Mouse (Mus musculus): ENCODE data around the gene Ldhc.
"Not testable (repeated sequence)": the region's sequence is repeated elsewhere in the genome, so short reads cannot be mapped to it uniquely, and the experiment has no call there.

The Ldhc gene

DNA sequence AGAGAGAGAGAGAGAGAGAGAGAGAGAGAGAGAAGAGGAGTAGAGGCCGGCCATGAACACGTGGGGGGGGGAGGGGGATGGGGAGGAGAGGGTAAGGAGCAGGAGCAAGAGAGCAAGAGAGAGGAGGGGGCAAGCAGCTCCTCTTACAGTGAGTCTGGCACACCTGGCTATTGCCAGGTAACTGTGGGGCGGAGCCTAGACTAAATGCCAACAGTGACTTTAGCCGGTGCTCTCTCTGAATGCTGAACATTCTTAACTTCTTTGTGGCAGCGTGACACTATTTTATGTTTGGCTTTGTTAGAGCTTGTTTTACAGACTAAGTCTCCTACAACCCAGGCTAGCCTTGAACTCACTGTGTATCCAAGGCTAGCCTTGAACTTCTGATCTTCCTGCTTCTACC, 18.7 kb upstream of the Ldhc start:
- no peak for DNase-seq (ENCODE audit: low read depth, low spot score)

DNA sequence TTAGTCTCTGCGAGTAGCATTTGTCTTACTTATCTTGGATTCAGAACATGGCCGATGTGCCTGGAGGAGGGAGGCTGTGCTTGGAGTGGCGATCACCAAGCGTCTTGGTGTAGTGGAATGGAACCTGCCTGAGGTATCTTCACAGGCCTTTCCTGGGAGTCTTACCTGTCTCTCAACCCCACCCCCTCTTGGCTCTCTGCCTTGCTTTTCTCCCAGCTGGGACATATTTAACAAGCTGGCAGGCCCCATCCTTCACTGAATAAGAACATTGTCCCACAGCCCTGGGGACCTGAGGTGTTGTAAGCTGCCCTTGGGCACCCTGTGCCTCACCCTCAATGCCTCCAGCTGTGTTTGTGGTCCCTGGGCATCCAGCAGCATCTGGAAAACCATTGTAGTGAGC, 17.4 kb upstream of the Ldhc start:
- no peak for DNase-seq (ENCODE audit: low read depth, low spot score)

DNA sequence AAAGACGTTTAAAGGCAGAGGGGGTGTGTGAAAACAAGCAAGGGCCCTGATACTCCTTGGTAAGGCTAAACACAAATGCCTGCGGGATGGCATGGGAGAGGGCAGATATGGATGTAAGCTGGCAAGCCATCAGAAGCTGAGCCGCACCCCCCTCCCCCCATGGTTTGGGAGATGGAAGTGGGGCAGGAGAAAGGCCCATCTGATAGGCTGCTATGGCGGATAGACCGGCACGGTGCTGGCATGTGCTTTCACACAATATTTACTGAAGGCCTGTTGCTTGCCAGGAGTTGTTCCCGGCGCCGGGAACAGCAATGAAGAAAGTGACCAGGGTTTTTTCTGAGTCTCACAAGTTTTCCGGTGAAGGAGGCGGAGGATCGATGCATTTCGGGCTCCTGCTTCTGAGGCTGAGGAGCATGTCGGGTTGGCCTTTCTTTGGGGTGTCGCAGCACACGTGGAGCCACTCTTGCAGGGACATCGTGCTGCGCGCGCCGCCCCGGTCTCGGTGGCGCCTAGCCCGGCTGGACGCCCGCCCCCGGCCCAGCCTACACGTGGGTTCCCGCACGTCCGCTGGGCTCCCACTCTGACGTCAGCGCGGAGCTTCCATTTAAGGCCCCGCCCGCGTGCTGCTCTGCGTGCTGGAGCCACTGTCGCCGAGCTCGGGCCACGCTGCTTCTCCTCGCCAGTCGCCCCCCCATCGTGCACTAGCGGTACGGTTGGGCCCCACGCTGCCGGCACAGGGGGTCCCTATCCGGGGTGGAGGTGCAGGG, 15.6 kb upstream of the Ldhc start:
- peak; percentile 95 for DNase-seq (ENCODE audit: low read depth, low spot score)

DNA sequence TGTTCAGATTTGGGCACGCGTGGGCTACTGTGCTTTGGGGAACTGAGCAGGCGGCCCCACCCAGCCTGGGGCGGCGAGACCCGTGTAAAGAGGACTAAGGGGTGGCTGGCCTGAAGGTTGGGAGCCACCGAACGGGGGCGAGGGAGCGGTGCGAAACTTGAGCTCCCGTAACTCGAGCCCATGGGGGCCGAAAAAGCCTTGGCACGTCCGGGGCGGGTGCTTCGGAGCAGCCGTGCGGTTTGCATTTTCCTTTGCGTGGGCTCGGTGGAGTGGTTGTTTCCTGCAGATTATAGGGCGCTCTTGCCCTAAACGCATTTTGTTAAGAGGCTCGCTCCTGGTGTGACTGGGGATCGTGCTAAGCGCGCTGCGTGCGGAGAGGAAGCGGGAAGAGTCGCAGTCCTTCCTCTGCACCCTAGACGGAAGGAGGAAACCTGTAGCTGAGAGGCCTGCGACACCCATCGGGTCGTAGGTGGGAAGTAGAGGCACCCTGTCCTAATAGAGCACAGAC, 15.0 kb upstream of the Ldhc start:
- DNase-seq (ENCODE audit: low read depth, low spot score): peak; percentile 85

DNA sequence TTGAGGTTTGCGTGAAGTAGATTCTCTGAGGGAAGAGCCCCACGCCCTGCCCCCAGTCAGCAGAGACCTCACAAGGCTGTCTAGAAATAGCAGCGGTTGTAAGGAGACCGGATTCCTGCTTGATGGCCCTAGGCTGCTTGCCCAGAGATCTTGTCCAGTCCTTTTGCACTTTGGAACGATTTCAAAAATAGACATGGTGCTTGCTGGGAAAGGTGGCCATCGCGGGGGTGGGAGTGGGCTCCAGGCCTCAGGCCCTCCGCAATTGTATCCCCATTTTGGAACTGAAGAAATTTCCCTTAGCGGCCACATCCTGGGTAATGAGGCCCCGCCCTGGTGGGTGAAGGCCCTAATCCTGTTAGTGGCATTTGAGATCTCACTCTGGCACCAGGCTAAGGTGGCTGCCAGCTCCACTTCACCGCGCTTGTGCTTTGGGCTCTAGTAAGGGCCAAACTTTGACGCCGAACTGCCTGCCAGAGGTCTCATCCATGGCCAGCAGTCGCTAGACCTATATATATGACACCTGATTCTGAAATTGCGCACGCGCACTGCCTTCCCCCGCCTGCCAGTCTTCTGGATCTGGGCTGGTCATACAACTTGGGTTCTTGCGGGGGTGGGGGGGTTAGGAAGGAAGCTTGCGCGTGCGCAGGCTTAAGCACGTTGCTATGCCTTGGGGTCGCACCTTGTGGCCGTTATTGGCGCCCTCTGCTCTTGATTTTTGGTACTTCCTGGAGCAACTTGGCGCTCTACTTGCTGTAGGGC, 14.3 kb upstream of the Ldhc start:
- peak; percentile 87 for DNase-seq (ENCODE audit: low read depth, low spot score)

DNA sequence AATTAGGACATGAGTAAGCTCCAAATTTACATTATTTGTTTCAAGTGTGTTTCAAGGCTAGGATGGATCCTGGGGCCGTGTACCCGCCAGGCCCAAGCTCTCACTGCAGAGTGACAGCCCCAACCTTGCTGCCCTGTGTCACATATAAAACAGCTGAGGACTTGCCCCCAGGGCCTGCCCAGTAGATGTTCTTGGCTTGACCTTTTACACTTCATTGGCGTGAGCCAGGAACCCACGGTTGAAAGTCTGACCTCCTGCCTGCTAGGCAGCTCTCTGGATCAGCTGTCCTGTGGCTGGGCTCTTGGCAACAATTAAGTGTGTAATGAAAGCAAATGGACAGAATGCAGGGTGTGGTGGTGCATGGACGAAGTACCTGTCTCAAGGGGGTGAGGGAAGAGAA, 11.7 kb upstream of the Ldhc start:
- DNase-seq (ENCODE audit: low read depth, low spot score): no peak

DNA sequence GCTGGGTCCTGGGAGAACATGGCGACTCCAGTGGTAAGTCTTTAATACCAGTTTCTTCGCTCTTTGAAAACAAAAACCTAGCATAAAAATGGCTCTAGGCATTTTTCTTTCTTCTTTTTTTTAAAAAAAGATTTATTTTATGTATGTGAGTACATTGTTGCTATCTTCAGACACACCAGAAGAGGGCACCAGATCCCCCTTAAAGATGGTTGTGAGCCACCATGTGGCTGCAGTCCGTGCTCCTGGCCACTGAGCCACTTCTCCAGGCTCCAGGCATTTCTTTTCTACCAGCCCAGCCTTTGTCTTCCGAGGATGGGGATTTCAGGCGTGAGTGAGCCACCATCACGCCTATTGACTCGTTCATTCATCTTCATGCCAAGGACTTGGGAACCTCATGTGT, 10.0 kb upstream of the Ldhc start:
- no peak for DNase-seq (ENCODE audit: low read depth, low spot score)

DNA sequence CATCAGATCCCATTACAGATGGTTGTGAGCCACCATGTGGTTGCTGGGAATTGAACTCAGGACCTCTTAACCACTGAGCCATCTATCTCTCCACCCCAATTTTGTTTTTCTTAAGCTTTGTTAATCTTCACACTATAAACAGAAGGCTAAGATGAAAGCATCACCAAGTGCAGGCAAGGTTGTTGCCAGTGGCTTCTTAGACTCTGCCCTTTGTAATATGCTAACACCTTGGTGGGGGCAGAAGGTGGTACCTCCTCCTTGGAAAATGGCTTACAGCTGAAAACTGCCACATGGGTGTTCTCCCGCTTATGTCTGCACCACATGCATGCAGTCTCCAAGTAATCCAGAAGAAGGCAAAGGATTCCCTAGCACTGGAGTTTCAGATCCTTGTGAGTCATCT, 8.3 kb upstream of the Ldhc start:
- no peak for DNase-seq (ENCODE audit: low read depth, low spot score)

DNA sequence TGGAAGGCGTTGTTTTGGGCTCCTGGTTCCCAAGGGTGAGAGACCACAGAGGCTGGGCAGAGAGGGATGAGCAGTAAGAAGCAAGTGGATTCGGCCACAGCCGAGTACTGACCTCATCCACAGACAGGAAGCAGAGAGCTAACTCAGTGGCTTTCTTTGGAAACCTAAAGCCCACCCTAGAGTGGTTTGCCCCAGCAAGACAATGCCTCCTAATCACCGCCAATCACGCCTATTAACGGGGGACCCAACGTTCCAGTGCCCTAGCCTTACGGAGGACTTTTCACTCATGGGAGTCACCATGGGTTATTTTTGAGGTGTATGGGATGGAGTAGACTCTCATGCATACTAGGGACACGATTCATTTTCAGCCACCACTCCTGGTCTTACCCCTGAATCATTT, 7.6 kb upstream of the Ldhc start:
- no peak for DNase-seq (ENCODE audit: low read depth, low spot score)

DNA sequence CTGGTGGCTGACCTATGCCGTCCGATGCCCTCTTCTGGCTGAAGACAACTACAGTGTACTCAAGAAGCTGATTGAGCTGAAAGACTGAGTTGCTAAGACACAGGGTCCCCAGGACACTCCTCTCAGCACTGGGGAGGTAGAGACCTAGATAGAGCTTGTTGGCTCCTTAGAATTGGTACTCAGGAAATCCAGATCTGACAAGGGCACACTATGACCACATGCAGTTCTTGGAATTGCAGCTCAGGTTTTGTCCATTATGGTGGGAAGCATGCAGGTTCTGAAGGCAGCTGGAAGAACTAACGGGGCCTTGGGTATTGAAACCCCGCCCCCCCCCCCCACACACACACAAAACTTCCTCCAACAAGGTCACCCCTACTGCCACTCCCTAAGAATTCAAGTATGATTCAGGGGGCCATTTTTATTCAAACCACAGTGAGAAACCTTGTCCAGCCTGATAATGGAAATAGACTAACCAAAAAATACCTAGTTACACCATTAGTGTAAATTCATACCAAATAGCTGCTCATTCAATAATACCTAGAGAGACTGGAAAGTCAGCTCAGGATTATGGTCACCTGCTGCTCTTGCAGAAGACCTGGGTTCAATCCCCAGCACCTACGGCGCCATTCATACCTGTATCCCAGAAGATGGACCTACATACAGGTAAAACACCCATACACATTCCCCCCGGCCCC, 5.0 kb upstream of the Ldhc start:
- DNase-seq (ENCODE audit: low read depth, low spot score): no peak

DNA sequence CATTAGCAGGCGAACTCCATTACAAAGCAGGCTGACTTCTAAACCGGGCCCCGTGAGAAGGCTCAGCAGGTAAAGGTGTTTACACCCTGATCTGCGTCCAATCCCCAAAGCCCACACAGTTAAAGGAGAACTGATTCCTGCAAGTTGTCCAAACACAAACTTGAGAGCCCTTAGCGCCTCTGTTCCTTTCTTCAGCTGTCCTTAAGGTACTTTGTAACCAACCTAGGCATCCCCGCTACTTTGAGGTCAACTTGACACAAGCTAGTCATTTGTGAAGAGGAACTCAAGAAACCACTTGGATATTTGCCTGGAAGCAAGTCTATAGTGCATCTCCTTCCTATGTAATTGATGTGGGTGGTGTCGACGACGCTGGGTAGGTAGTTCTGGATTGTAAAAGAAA, 3.6 kb upstream of the Ldhc start:
- no peak for DNase-seq (ENCODE audit: low read depth, low spot score)

DNA sequence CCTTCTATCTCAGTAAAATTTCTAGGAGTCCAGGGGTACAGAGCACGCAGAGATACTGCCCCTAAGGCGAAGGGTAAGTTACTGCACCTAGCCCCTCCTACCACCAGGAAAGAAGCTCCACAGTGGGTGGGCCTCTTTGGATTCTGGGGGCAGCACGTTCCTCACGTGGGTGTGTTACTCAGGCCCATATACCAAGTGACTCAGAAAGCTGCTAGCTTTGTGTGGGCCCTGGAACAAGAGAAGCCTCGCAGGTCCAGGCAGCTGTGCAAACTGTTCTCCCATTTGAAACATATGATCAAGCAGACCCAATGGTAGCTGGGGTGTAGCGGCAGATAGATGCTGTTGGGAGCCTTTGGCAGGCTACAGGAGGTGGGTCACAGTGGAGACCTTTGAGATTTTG, 2.0 kb upstream of the Ldhc start:
- no peak for DNase-seq (ENCODE audit: low read depth, low spot score)

DNA sequence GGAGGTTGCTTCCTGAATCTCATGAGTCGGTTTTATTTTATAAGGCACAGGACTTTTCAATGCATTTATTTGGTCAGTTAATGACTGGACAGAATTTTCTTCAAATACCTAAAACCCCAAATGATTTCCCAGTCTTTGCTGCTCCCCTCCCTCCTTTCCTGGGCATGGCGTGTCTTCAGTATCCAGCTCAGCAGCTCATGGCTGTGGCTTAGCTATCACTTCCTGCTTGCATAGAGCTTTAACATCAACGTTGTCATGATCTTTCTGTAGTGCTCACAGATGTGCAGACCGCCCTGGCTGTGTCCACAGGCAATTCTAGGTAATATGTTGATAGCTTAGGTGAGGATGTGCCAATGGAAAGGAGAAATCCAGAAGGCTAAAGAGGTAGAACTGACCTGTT, 11.0 kb downstream of the Ldhc start:
- no peak for DNase-seq (ENCODE audit: low read depth, low spot score)

DNA sequence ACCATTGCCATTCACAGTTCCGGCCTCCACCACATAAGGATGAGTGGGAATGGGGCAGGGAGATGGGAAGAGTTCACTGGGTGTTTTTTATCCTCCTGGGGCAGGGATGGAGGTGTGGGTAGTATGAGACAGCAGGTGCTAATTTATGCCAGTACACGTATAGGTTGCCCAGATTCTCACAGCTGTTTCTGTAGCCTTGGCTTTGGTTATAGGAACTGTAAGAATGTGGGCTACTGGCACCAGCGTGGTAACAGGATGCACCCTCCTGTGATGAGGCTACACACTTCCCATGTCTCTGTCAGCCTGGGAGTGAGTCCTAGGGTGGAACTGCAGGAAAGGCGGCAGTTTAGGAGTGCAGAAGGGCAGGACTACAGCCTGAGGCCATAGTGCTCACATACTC, 15.8 kb downstream of the Ldhc start:
- DNase-seq (ENCODE audit: low read depth, low spot score): no peak

DNA sequence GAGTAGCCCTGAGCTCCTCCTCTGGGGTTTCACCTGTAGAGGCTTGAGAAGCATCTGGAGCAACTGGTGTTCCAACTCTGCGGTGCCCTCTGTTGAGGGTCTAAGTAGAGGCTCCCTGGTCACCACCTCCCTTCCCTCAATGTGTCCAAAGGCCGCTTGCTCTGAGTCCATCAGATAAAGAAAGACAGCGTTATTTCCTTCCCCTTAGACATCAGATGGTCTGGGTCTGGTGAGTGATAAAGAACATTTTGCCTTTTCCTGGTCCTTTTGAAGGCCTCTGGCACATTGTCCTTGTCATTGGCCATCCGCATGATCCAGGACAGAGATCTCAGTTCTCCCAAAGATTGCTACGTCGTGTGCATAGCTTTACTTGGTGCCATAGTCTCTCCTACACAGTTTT, 16.3 kb downstream of the Ldhc start:
- DNase-seq (ENCODE audit: low read depth, low spot score): no peak

DNA sequence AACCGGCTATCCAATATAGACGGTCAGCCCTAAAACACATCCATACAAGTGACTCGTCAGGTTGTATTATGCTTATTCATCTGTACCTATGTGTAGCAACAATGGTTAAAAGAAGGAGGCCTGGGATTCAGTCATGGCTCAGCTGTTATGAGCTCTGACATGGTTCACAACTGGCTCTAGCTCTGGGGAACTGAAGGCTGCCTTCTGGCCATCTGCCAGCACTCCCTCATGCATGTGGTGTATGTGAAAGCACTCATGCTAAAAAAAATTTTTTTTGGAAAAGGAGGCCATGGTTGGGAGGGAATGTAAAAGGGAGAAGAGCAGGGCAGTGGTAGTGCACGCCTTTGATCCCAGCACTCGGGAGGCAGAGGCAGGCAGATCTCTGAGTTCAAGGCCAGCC, 18.8 kb downstream of the Ldhc start:
- DNase-seq (ENCODE audit: low read depth, low spot score): no peak

DNA sequence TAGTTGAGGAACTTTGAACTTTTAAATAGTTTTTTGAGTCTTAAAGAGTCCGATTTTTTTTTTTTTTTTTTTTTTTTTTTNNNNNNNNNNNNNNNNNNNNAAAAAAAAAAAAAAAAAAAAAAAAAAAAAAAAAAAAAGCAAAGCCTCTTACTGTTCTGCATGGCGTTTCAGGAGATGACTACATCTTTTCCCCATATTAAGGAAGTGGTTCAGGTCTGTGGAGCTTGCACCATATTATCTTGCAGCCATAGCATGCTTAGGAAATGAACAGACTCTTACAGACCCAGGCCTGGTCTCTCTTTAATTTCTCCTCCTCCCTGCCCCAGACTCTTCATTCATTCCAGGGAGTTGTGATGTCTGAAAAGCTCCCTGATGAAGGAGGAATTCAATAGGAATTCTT, 20.0 kb downstream of the Ldhc start:
- DNase-seq (ENCODE audit: low read depth, low spot score): no peak

DNA sequence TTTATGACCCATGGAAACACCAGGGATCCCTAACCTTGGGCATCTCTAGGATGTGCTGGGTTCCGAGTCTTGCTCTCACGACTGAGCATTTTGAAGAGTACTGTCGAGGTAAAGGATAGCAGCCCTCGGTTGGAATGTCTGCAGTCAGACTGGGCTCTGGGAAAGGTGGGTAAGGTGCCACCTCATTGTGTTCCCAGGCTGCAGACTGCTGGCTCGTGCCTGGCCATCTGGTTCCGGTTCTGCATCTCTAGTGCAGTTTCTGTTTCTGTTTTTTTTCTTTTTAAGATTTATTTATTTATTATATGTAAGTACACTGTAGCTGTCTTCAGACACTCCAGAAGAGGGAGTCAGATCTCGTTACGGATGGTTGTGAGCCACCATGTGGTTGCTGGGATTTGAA, 20.9 kb downstream of the Ldhc start:
- DNase-seq (ENCODE audit: low read depth, low spot score): not testable (repeated sequence)

DNA sequence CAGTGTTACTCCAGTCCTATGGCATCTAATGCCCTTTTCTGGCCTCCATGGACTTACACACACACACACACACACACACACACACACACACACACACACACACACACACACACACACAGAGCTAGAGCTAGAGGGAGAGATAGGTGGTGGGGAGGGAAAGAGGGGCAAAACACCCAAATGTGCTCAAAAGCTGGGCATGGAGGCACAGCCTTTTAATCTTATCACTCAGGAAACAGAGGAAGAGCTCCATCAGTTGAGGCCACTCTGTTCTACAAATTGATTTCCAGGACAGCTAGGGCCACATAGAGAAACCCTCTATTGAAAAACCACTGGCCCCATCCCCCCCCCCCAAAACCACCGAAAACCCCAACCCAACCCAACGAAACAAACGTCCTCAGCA, 22.3 kb downstream of the Ldhc start:
- no peak for DNase-seq (ENCODE audit: low read depth, low spot score)

DNA sequence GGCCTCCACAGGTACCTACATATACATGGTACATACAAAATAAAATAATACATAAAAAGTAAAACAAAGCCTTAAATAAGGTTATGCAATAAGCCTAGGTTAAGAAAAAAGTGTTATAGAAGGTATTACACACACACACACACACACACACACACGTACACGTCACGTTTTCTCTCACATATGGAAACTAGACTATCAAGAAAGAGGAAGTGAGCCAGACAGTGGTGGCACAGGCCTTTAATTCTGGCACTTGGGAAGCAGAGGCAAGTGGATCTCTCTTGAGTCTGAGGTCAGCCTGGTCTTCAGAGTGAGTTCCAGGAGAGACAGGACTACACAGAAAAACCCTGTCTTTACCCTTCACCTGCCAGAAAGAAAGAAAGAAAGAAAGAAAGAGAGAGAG, 34.5 kb downstream of the Ldhc start:
- DNase-seq (ENCODE audit: low read depth, low spot score): no peak

DNA sequence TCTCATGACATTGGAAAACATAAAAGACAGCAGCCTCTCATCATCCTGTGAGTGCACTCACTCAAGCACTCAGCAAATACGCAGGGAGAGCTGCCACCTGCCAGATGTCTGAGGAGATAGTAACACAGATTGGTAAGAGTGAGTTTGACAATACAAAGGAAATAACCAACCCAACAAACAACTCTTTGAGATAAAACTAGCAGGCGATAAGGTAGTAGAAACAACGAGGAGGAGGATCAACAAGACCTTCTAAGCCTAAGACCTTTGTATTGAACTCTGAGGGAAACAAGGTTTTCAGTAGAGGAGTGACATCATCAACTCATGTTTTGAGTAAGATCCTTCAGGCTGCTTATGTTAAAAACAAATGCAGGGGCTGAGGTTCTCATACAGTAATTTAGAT, 38.3 kb downstream of the Ldhc start:
- DNase-seq (ENCODE audit: low read depth, low spot score): peak; percentile 74

DNA sequence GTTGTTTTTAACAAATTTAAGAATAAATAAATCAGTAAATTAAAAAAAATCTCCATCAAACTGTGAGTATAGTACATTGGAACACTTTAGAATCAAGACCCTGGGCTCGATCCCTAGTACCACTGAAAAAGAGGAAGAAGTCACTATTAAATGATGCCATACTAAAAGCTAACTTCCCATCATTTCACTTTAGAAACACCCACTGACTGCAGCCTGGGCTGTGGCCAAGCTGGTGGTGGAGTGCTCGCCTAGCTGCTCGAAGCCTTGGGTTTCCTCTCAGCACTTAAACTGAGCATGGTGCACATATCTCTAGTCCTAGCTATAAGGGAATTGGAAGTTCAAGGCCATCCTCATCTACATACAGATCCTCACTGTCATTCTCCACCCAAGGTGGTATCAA, 50.2 kb downstream of the Ldhc start:
- no peak for DNase-seq (ENCODE audit: low read depth, low spot score)

DNA sequence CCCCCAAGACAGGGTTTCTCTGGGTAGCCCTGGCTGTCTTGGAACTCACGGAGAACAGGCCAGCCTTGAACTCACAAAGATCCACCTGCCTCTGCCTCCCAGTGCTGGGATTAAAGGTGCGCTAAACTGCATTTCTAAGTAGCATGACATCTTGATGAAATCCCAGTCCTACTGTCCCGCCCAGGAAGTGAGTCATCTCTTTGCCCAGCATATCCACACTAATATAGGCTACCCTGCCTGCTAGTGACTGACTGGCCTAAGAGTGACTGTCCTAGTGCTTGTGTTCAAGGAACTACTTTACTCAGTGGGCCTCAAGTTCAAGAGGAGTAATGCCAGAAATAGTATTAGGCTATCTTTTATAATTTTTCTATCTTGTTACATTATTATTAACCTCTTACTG, 55.4 kb downstream of the Ldhc start:
- no peak for DNase-seq (ENCODE audit: low read depth, low spot score)
